Mouse (Mus musculus) neural tube, embryonic 12.5 days (tissue): ENCODE measurements at regions not wholly inside any gene's neighbourhood (a gene's known extent, or its start where the extent isn't known, plus 50 kb on each side); places are given as distances from the start of the nearest gene placed in this dataset.

ENCODE experiments used
- ATAC-seq: fragments of 200-750 bp; cut with Nextera tagmentation; 2 replicates; pipeline ENCODE4 v1.8.0; 2017; ENCODE audit warnings: low read depth, mild to moderate bottlenecking, moderate TSS enrichment, moderate library complexity; ENCODE audit not compliant: low FRiP score
- H3K27ac ChIP-seq: fragments of 300-500 bp; sonication (generic); 2 replicates; pipeline ENCODE4 v1.5.1; 2016
- H3K27me3 ChIP-seq: fragments of 300-500 bp; sonication (generic); replicated peaks from 2 replicates; pipeline ENCODE4 v1.6.1; 2016; ENCODE audit warnings: mild to moderate bottlenecking
- H3K36me3 ChIP-seq: fragments of 300-500 bp; sonication (generic); 2 replicates; pipeline ENCODE4 v1.6.1; 2016; ENCODE audit warnings: mild to moderate bottlenecking
- H3K4me1 ChIP-seq: fragments of 300-500 bp; sonication (generic); 2 replicates; pipeline ENCODE4 v1.6.1; 2016
- H3K4me2 ChIP-seq: fragments of 300-500 bp; sonication (generic); replicated peaks from 2 replicates; pipeline ENCODE4 v1.6.1; 2016; ENCODE audit warnings: mild to moderate bottlenecking
- H3K4me3 ChIP-seq: fragments of 300-500 bp; sonication (generic); 2 replicates; pipeline ENCODE4 v1.5.1; 2016
- H3K9ac ChIP-seq: fragments of 300-500 bp; sonication (generic); 2 replicates; pipeline ENCODE4 v1.6.1; 2016; ENCODE audit warnings: mild to moderate bottlenecking
- H3K9me3 ChIP-seq: fragments of 300-500 bp; sonication (generic); 2 replicates; pipeline ENCODE4 v1.6.1; 2016; ENCODE audit warnings: mild to moderate bottlenecking
- WGBS: fragments of 180-500 bp; shearing (Covaris S2); methylation state at CpG from one replicate; pipeline ENCODE4 v1.1.7; 2016; 5-methylcytosine and 5-hydroxymethylcytosine counted together

DNA sequence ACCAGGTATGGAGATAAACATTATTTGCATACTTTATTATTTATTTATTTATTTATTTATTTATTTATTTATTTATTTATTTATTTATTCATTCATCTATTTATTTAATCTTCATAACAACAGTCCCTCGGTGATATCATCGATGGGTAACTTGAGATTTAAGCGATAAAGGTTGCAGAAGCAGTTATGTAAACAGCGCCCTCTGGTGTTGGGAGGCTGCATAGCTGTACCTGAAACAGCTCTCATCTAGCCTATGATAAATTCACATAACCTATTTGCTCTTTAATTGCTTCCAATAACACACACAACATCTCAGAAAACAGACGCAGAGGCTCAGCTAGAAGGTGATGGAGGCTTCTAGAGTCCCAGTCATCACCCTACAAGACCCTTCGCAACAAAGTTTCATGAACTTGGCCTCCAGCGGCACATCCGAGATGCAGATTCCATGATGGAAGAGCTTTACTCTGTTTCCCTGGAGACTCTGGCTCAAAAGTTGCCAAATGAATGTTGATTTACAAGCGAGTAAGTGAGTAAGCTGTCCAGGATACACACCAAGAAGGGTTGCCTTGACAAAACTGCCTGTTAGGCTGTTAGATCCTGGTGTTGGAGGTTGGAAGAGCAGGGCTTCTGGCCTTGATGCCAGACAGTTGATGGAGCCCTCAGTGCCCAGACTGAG, 85.8 kb upstream of the Habp2 start:
- Histone ChIP-seq H3K27ac (no peak overlapping the region), H3K27me3 (no peaks in the 10 kb centered on the region), H3K4me2 (no peak overlapping the region), H3K9ac (no peak overlapping the region), H3K9me3 (no peaks in the 10 kb centered on the region), H3K4me1 (no peaks in the 10 kb centered on the region; the same call in 1 of the 2 replicates), H3K4me3 (no peak overlapping the region), H3K36me3 (no peaks in the 10 kb centered on the region)
- ATAC-seq, result no peak
- 86% methylated on average over 9 of the region's 9 CpGs for whole genome bisulfite sequencing

DNA sequence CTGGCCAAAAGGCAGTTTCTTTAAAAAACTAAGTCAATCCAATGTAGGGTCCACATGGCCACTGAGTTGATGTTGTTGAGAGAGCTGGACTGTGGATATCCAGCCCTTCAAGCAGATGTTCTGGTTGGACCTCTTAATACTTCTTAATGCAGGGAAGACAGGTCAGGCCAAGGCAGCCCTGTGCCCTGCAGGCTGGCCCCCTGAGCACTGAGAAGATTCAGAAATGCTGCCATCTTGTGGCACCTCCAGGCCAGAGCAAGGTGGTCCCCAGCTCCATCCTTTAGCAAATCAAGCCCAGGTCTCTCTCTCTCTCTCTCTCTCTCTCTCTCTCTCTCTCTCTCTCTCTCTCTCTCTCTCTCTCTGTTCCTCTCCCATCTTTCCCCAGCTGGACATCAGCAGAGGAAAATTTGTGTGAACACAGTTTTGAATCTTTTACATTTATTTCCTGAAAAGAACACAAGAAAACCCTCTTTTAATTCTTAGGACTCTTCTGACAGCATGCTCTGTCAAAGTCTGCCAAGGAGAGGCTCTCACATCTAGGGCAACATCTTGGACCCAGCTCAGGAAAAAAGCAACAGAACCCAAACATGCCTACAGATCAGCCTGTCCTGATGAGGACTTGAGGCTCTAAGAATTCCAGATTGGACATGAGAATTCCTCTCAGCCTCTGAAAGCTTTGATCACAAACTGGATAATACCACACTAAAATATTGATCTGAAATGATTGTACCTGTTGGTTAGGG, 85.0 kb upstream of the Habp2 start:
- no peak overlapping the region for H3K9ac ChIP-seq
- no peak overlapping the region for H3K4me3 ChIP-seq
- H3K4me2 ChIP-seq, result no peak overlapping the region
- H3K9me3 ChIP-seq, result no peaks in the 10 kb centered on the region
- no peaks in the 10 kb centered on the region; the same call in 1 of the 2 replicates for H3K4me1 ChIP-seq
- no peaks in the 10 kb centered on the region for H3K36me3 ChIP-seq
- ATAC-seq, result 0 out of 2 replicates have a peak, but pooled peaks have one; percentile 58
- no peaks in the 10 kb centered on the region for H3K27me3 ChIP-seq
- no peak overlapping the region for H3K27ac ChIP-seq

GRCm38 (mm10) chr19:56202481-56203130, 84.3 kb upstream of the Habp2 start:
- Histone ChIP-seq H3K27ac (no peak overlapping the region), H3K4me1 (no peaks in the 10 kb centered on the region; the same call in 1 of the 2 replicates), H3K36me3 (no peaks in the 10 kb centered on the region), H3K4me2 (no peak overlapping the region), H3K27me3 (no peaks in the 10 kb centered on the region), H3K4me3 (no peak overlapping the region), H3K9ac (no peak overlapping the region), H3K9me3 (no peaks in the 10 kb centered on the region)
- no peak for ATAC-seq
- WGBS, result 63% methylated on average over 9 of the region's 9 CpGs

GRCm38 (mm10) chr19:56218536-56218935, 68.4 kb upstream of the Habp2 start:
- Histone ChIP-seq H3K4me2 (no peak overlapping the region), H3K27me3 (no peaks in the 10 kb centered on the region), H3K36me3 (no peaks in the 10 kb centered on the region), H3K4me1 (no peaks in the 10 kb centered on the region; the same call in 1 of the 2 replicates), H3K9me3 (no peaks in the 10 kb centered on the region), H3K4me3 (no peak overlapping the region), H3K9ac (no peak overlapping the region), H3K27ac (no peak overlapping the region)
- ATAC-seq, result no peak
- 85% methylated on average over 6 of the region's 6 CpGs for whole genome bisulfite sequencing

DNA sequence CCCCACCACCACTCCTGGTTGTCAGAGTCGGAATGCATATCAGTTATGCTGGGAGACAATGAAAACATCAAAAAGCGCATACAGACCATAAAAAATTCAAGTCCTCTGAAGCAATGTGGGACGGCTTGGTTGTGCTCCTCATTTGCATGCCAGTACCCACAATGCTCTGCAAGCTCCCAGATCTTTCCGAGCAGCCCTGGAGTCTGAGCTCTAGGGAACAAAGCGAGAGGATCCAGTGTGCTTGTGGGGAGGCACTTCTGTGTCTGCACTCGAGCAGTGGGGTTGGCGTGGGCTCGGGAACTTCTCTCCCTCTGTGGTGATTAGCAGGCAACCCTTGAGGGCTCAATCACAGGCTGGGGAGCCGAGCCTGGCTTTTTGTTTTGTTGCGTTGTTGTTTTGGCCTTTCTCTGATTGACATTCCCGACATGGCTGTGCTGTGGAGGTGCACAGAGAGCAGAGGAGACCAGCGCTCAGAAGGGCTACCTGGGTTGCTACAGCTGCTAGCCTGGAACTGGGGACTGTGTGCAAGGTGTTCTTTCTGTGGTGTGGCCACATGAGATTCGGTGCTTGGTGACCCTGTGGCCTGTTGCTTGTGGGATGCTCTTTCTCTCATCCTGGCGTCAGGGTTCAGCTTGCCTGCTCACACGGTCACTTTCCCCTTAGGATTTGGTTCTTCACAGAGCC, 66.1 kb upstream of the Habp2 start:
- WGBS, result 67% methylated on average over 15 of the region's 15 CpGs

GRCm38 (mm10) chr19:56222496-56222895, 64.4 kb upstream of the Habp2 start:
- H3K4me2 ChIP-seq, result no peak overlapping the region

More for the DNA sequence above, 66.1 kb upstream of the Habp2 start:
- Histone ChIP-seq H3K27me3 (no peaks in the 10 kb centered on the region), H3K4me2 (no peak overlapping the region), H3K36me3 (no peaks in the 10 kb centered on the region), H3K9me3 (no peaks in the 10 kb centered on the region), H3K4me1 (peaks cover 3% of the 10 kb centered on the region; the same call in 1 of the 2 replicates), H3K27ac (no peak overlapping the region), H3K4me3 (no peak overlapping the region), H3K9ac (no peak overlapping the region)
- no peak for ATAC-seq

GRCm38 (mm10) chr19:56225039-56225438, 61.9 kb upstream of the Habp2 start:
- Histone ChIP-seq H3K9ac (no peak overlapping the region), H3K4me3 (no peak overlapping the region), H3K4me2 (no peak overlapping the region), H3K27ac (no peak overlapping the region), H3K4me1 (peaks cover 3% of the 10 kb centered on the region; the same call in 1 of the 2 replicates), H3K36me3 (no peaks in the 10 kb centered on the region), H3K27me3 (no peaks in the 10 kb centered on the region), H3K9me3 (no peaks in the 10 kb centered on the region)
- ATAC-seq, result no peak
- 38% methylated on average over 7 of the region's 7 CpGs for WGBS

More at GRCm38 (mm10) chr19:56222496-56222895, 64.4 kb upstream of the Habp2 start:
- no peaks in the 10 kb centered on the region for H3K36me3 ChIP-seq
- H3K27ac ChIP-seq, result no peak overlapping the region
- no peak overlapping the region for H3K4me3 ChIP-seq
- 85% methylated on average over 4 of the region's 4 CpGs for WGBS
- no peak overlapping the region for H3K9ac ChIP-seq
- H3K27me3 ChIP-seq, result no peaks in the 10 kb centered on the region
- ATAC-seq, result no peak
- no peaks in the 10 kb centered on the region for H3K9me3 ChIP-seq
- peaks cover 3% of the 10 kb centered on the region; the same call in 1 of the 2 replicates for H3K4me1 ChIP-seq

DNA sequence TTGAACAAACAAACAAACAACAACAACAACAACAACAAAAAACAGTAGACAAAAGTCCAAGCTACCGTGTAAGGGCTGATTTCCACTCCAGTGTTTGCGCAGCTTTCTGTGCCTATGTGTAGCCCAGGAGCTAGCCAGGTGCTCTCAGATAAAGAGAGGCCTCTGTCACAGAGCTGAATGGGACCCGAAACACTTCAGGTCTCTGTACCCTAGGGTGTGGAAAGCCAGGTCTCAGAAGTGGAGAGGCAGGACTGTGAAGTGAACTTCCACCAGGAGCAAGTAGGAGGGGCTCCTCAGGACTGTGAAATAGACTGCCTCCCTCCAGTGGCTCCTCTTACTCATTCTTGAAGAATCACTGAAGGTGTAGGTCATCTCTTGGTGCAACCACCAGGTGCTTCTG, 61.4 kb upstream of the Habp2 start:
- Histone ChIP-seq H3K9me3 (no peaks in the 10 kb centered on the region), H3K4me2 (no peak overlapping the region), H3K9ac (no peak overlapping the region), H3K36me3 (no peaks in the 10 kb centered on the region), H3K27ac (no peak overlapping the region), H3K4me3 (no peak overlapping the region), H3K4me1 (peaks cover 3% of the 10 kb centered on the region; the same call in 1 of the 2 replicates), H3K27me3 (no peaks in the 10 kb centered on the region)
- WGBS, result 89% methylated on average over 3 of the region's 3 CpGs
- no peak for ATAC-seq

DNA sequence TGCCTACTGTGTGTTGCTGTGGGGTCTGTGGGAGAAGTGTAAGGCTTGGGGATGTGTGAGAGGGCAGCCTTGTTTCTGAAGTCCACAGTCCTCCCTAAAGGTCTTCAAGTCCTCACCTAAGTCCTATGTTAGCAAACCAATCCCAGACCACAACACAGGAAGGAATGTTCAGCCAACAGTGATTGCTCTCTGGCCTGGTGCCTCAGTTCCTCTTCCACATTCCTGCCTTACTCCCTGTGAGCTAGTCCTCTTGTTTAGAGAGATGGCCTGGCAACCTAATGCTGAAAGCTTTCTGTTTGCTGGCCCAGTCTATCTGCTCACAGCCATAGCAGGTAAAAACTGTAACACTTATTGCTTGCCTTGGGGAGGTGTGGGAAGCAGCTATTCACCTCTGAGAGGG, 58.4 kb upstream of the Habp2 start:
- Histone ChIP-seq H3K27ac (no peak overlapping the region), H3K9ac (no peak overlapping the region), H3K4me2 (no peak overlapping the region), H3K9me3 (no peaks in the 10 kb centered on the region), H3K4me3 (no peak overlapping the region), H3K27me3 (no peaks in the 10 kb centered on the region), H3K36me3 (no peaks in the 10 kb centered on the region), H3K4me1 (peaks cover 3% of the 10 kb centered on the region; the same call in 1 of the 2 replicates)
- ATAC-seq, result no peak

DNA sequence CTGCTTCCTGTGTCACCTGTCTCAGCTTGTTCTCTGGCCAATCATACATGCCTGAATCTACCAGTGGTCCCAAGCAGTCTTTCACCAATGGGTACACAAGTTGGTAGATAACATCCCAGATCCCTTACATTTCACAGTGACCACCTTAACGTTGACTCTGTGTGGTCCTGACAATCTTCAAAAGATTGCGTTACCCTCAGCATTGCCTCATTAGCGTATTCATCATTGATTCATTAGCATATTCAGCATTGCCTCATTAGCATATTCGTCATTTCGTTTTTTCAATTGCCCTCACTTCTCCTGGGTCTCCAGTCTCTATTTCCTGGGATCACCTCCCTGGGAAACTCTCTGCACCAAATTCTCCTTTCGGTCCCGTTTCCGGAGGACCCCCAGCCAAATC, 55.5 kb upstream of the Habp2 start:
- no peak overlapping the region for H3K27ac ChIP-seq
- ATAC-seq, result no peak

DNA sequence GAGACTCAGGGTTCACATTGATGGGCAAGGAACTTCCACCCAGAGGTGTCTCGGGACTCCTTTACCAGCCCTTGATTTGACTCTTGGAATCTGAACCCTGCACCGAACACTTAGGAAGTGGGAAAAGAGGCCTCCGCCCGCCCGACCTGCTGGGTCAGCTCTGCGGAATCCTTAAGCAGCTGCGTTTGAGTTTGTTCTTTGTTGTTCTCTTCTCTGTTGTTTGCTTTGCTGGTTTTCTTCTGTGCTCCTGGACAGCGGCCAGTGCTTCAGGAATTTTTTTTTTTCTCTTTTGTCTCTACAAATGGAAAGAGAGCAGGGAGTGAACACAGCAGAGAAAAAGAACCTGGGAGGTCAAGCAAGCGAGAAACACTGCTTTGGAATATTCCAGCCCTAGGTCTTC, 55.1 kb upstream of the Habp2 start:
- no peak for ATAC-seq
- Histone ChIP-seq H3K4me3 (no peak overlapping the region), H3K27ac (no peak overlapping the region), H3K9ac (no peak overlapping the region), H3K9me3 (no peaks in the 10 kb centered on the region), H3K4me1 (no peaks in the 10 kb centered on the region; the same call in 1 of the 2 replicates), H3K4me2 (no peak overlapping the region), H3K27me3 (no peaks in the 10 kb centered on the region), H3K36me3 (no peaks in the 10 kb centered on the region)
- WGBS, result 53% methylated on average over 9 of the region's 9 CpGs

More for the DNA sequence above, 55.5 kb upstream of the Habp2 start:
- H3K9ac ChIP-seq, result no peak overlapping the region
- WGBS, result 73% methylated on average over 8 of the region's 8 CpGs
- H3K4me1 ChIP-seq, result no peaks in the 10 kb centered on the region; the same call in 1 of the 2 replicates
- H3K4me2 ChIP-seq, result no peak overlapping the region
- H3K4me3 ChIP-seq, result no peak overlapping the region
- no peaks in the 10 kb centered on the region for H3K9me3 ChIP-seq
- H3K27me3 ChIP-seq, result no peaks in the 10 kb centered on the region
- no peaks in the 10 kb centered on the region for H3K36me3 ChIP-seq

- H3K4me2 ChIP-seq, result no peak overlapping the region
- ATAC-seq, result peak; percentile 44; the same call in 1 of the 2 replicates
Observed at GRCm38 (mm10) chr19:56232269-56232668, 54.7 kb upstream of the Habp2 start.

More at GRCm38 (mm10) chr19:56232269-56232668, 54.7 kb upstream of the Habp2 start:
- Histone ChIP-seq H3K27me3 (no peaks in the 10 kb centered on the region), H3K9me3 (no peaks in the 10 kb centered on the region), H3K4me1 (no peaks in the 10 kb centered on the region; the same call in 1 of the 2 replicates), H3K9ac (no peak overlapping the region), H3K36me3 (no peaks in the 10 kb centered on the region), H3K27ac (no peak overlapping the region), H3K4me3 (no peak overlapping the region)
- 76% methylated on average over 7 of the region's 7 CpGs for whole genome bisulfite sequencing
